Mouse (Mus musculus) gastrocnemius, postnatal 14 days (tissue): Measurements from ENCODE around the gene Pelp1. TPM values are rescaled to one million over a fixed set of nuclear protein-coding genes. Genes with fewer than 3 reads are reported as not detected.
"Not testable (repeated sequence)": the region's sequence is repeated elsewhere in the genome, so short reads cannot be mapped to it uniquely, and the experiment has no call there.

Experiments
- DNase-seq: peaks from one replicate; pipeline ENCODE4 v3.0.0; 2021; ENCODE audit warnings: mixed read lengths
- intact Hi-C: fragments of 180-260 bp; cut with DNase I; formaldehyde crosslinking; loops from one replicate; pipeline ENCODE4 v1.15.1; 2025; ENCODE audit warnings: low total_unique reads
- total RNA-seq, 2 experiments: library from RNA; stranded (reverse); gene quantifications; 2 replicates each; pipeline ENCODE4 v1.2.3; 2021

The Pelp1 gene
- total RNA-seq, 2 experiments from 2014 or later = 14.9 to 18.6 TPM

- intact Hi-C loops = loop anchor here (10.0 kb wide), 1 partner anchor 183 kb away; the partner anchor contains the start of genes 4930544D05Rik and Chrne
- peak; percentile 99 for DNase-seq
Measured at GRCm38 (mm10) chr11:70432048-70432894, 22.4 kb upstream of the Pelp1 start, which contains the start of gene Arrb2. Gene Arrb2 (plus strand): TSS chr11:70432635.

GRCm38 (mm10) chr11:70431574-70431973 is 21.7 kb upstream of the Pelp1 start:
- intact Hi-C loops = loop anchor here (10.0 kb wide), 1 partner anchor 183 kb away; the partner anchor contains the start of genes 4930544D05Rik and Chrne
- no peak for DNase-seq

DNA sequence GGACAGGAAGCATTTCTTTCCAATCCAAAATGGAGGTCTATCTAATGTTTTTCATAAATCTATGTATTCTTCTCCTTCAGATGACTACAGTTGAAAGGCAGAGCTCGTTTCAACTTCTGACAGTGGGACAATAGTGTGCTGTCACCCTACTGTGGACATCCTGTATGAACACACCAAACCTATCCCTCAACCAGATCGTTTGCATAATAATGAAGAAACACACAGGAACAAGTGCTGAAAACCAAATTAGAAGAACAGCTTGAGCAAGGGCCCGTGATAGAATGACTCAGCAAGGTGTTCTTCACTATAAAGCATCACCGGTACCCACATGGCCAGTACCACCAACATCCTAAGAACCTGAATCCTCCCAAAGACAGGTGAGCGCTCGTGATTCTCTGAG is 16.8 kb upstream of the Pelp1 start:
- DNase-seq, intact Hi-C loops: not testable (repeated sequence)

- intact Hi-C loops = no loop called here
- DNase-seq = no peak
Measured at GRCm38 (mm10) chr11:70419486-70419885, 9.7 kb upstream of the Pelp1 start.

- intact Hi-C loops = no loop called here
- DNase-seq = no peak
Measured at GRCm38 (mm10) chr11:70418199-70418598, 8.4 kb upstream of the Pelp1 start.

- intact Hi-C loops = no loop called here
- peak; percentile 56 for DNase-seq
Measured at GRCm38 (mm10) chr11:70413961-70414360, 4.1 kb upstream of the Pelp1 start.

- no peak for DNase-seq
- intact Hi-C loops = no loop called here
Measured at GRCm38 (mm10) chr11:70412591-70412990, 2.8 kb upstream of the Pelp1 start.

DNA sequence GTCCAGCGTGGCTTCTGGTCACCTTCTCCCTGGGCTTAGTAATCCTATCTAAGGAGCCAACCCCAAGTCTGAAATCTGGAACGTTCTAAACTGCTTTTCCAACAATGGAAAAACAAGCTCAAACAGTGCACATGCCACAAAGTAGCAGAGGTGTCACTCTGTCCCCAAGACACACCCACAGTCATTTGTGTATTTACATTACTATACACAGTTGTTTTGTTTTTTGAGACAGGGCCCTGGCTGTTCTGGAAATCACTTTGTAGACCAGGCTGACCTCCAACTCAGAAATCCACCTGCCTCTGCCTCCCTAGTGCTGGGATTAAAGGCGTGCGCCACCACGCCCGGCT is 439 bp upstream of the Pelp1 start:
- DNase-seq = no peak
- intact Hi-C loops = no loop called here

DNA sequence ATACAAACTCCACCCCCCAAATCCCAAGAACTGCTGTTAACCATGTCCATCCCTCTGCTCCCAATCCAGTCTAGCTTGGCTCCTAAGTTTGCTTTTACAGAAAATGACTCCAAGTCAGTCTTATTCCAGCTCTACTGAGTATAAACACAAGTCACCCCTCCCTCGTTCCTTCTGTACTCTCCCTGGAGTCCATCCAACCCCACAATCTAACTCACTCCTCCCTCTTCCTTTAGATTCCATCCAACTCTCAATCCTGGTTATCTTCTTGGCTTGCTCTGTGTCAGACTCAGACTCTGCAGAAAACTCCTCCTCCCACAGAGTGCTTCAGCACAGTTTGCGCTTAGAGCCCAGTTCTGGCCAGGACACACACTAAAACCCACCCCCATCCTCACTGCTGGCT is 6.2 kb downstream of the Pelp1 start:
- DNase-seq = no peak
- intact Hi-C loops = no loop called here

DNA sequence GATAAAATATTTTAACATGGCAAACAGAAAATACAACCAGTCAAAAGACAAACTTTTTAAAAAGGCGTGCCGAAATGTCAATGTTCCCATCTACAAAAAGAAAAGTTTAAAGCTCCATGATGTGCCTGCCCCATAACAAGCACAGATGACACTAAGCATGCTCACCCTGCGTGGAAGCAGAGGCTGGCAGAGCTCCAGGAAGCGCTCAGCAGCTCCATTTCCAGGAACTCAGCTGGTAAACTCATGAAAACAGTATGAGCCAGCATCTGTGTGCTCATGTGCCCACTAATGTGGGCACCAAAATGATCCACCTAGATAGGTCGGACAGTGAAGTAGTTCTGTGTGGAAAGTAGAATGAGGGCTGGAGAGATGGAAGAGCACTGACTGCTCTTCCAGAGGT is 20.4 kb downstream of the Pelp1 start:
- no peak for DNase-seq
- intact Hi-C loops = no loop called here

- no peak for DNase-seq
- intact Hi-C loops = no loop called here
Measured at GRCm38 (mm10) chr11:70387436-70387835, 22.4 kb downstream of the Pelp1 start.

- intact Hi-C loops = no loop called here
Measured at GRCm38 (mm10) chr11:70384136-70384535, 25.7 kb downstream of the Pelp1 start.

GRCm38 (mm10) chr11:70381330-70381729 is 28.5 kb downstream of the Pelp1 start:
- intact Hi-C loops = no loop called here
- DNase-seq = no peak

More at GRCm38 (mm10) chr11:70384136-70384535, 25.7 kb downstream of the Pelp1 start:
- no peak for DNase-seq

- intact Hi-C loops = no loop called here
- no peak for DNase-seq
Measured at GRCm38 (mm10) chr11:70380478-70381005, 29.3 kb downstream of the Pelp1 start.

DNA sequence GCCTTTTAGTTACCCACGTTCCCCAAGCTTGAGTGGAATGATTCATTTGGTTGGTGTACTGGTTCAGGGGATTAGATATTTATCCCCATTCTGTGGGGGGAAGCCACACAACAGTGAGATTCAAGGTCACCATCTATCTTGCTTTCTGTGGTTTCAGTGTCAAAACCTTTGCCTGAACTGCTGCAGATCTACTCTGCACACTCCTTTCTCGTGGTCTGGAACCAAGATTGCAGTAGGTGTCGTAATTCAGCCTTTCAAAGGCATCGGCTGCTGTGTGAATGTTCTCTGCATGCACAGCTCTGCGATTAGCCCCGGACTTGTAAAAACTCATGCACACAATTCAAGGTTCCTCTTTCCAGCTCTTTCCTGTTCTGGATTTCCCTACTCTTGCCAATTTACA is 33.8 kb downstream of the Pelp1 start:
- DNase-seq = no peak
- intact Hi-C loops = no loop called here

DNA sequence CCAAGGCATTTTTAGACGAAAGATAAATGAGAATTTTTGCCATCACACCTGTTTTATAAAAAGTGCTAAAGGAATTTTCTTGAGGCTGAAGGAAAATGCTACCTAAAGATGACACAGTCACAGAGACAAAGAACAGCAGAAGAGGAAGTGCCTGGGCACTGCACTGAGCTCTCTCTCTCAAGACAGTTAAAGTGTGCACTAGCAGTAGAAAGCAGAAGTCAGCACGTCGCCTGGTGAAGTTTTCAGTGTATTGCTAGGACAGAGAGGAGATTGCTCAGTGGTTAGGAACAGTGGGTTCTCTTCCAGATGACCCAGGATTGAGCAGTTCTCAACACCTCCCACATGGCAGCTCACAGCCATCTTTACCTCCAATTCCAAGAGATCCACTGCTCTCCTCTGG is 35.5 kb downstream of the Pelp1 start:
- no peak for DNase-seq
- intact Hi-C loops = no loop called here

DNA sequence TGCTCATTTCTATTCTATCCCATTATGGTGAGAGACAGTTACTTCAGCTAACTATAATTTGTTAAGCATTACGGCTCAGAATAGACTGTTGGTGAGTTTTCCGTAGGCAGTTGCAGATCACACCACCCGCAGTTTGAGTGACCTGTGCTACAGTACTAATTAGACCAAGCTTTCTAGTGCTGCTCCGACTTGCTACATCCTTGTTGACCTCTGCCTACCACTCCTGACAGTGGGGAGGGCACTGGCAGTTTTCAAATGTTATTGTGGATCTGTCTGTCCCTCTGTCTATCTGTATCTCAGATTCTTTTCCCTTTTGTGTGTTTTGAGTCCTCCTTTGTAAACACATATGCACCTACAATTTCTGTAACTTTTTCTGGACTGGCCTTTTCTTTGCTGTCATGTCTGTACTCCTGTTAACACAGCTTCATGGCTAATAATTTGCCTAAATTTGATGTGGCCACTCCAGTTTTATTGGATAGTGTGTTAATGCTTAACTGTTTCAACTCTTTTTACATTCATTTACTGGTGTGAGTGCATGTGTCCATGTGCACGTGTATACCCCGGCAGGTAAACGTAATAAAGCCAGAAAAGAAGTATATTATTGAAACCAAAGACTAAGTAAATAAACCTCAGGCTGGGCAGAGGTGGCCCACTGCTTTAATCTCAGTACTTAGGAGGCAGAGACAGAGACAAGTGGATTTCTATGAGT is 36.8 kb downstream of the Pelp1 start:
- no peak for DNase-seq
- intact Hi-C loops = no loop called here

- DNase-seq = no peak
- intact Hi-C loops = no loop called here
Measured at GRCm38 (mm10) chr11:70372396-70372795, 37.4 kb downstream of the Pelp1 start.

DNA sequence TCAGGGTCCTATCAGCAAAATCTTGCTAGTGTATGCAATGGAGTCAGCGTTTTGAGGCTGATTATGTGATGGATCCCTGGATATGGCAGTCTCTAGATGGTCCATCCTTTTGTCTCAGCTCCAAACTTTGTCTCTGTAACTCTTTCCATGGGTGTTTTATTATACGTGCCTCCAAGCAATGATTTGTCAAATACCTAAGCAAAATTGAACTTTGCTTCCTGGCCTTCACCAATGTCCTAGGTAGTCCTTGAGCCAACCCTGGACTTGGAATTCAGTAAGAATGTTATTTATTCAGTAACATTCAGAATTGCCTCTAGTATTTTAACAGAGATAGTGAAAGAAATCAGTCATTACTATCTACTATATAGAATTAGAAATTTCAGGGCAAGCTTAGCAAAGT is 41.2 kb downstream of the Pelp1 start:
- DNase-seq, intact Hi-C loops: not testable (repeated sequence)

DNA sequence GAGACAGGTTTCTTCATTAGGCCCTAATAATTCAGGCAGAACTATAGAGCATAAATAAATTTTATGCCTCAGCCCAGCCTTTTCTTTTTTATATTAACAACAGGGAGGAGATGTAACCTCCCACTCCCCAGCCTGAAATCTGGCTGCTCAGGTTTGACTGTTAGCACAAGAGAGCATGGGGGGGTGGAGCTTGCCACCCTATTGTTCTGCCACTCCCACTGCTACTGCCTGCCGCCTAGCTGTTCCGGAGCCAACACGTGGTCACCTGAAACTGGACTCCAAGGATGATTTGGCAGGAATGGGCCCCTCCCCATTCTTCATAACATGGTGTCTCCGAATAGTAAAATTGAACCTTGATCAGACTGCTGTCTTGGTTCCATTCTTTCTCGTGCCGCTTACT is 42.1 kb downstream of the Pelp1 start:
- intact Hi-C loops, DNase-seq: not testable (repeated sequence)
